Mouse (Mus musculus) heart, postnatal 0 days (tissue): Measurements from ENCODE around the gene Fhl1. TPM values are rescaled to one million over a fixed set of nuclear protein-coding genes. Genes with fewer than 3 reads are reported as not detected.
A peak's percentile ranks its signal among the peaks of the same experiment; 100 is the strongest.

Experiments used
- ATAC-seq: fragments of 200-750 bp; cut with Nextera tagmentation; 2 replicates; pipeline ENCODE4 v1.8.0; 2017; ENCODE audit warnings: low read depth, moderate number of reproducible peaks, moderate library complexity; ENCODE audit not compliant: insufficient read depth
- DNase-seq: peaks from one replicate; pipeline ENCODE4 v3.0.0-alpha.2; 2016; ENCODE audit warnings: low spot score
- H3K27ac ChIP-seq: fragments of 300-500 bp; sonication (generic); 2 replicates; pipeline ENCODE4 v1.5.1; 2014; ENCODE audit warnings: low read depth, mild to moderate bottlenecking
- H3K27me3 ChIP-seq: fragments of 300-500 bp; sonication (generic); 2 replicates; pipeline ENCODE4 v1.6.1; 2014; ENCODE audit warnings: low read length, mixed read lengths; ENCODE audit not compliant: control insufficient read depth, insufficient read depth
- H3K36me3 ChIP-seq: fragments of 300-500 bp; sonication (generic); replicated peaks from 2 replicates; pipeline ENCODE4 v1.6.1; 2014; ENCODE audit warnings: low read length, mixed read lengths; ENCODE audit not compliant: control insufficient read depth, insufficient read depth
- H3K4me1 ChIP-seq: fragments of 300-500 bp; sonication (generic); 2 replicates; pipeline ENCODE4 v1.6.1; 2014; ENCODE audit warnings: antibody characterized with exemption; ENCODE audit not compliant: control insufficient read depth, insufficient read depth
- H3K4me2 ChIP-seq: fragments of 300-500 bp; sonication (generic); 2 replicates; pipeline ENCODE4 v1.6.1; 2014; ENCODE audit warnings: low read depth, mild to moderate bottlenecking, low read length, moderate library complexity
- H3K4me3 ChIP-seq: fragments of 300-500 bp; sonication (generic); 2 replicates; pipeline ENCODE4 v1.5.1; 2014; ENCODE audit warnings: low read depth, low read length
- H3K9ac ChIP-seq: fragments of 300-500 bp; sonication (generic); replicated peaks from 2 replicates; pipeline ENCODE4 v1.6.1; 2014; ENCODE audit warnings: low read depth, low read length, mixed read lengths
- H3K9me3 ChIP-seq: fragments of 300-500 bp; sonication (generic); replicated peaks from 2 replicates; pipeline ENCODE4 v1.6.1; 2016; ENCODE audit warnings: low read length; ENCODE audit not compliant: control insufficient read depth
- CTCF ChIP-seq: IDR thresholded peaks from 2 replicates; pipeline ENCODE4 v1.5.1; 2016; ENCODE audit warnings: antibody characterized with exemption, control low read depth, low read depth
- EP300 ChIP-seq: IDR thresholded peaks from 2 replicates; pipeline ENCODE4 v1.6.1; 2016; ENCODE audit warnings: antibody characterized with exemption, low read depth
- WGBS: fragments of 180-500 bp; shearing (Covaris S2); extraction: QIAGEN DNeasy Blood & Tissue Kit; methylation state at CpG from one replicate; pipeline ENCODE4 v1.1.7; 2014; 5-methylcytosine and 5-hydroxymethylcytosine counted together
- polyA plus RNA-seq: library from polyadenylated mRNA; unstranded; fragments of >200 nt; fragmentation: Nextera tagmentation; extraction: Ambion mirVana; gene quantifications from 2 replicates; pipeline ENCODE4 v1.2.1, GENCODE M21; 2015
- total RNA-seq: library from RNA; depleted of rRNA; stranded (reverse); fragments of >200 nt; gene quantifications from 2 replicates; pipeline ENCODE4 v1.2.3, GENCODE M21; 2014; ENCODE audit warnings: low replicate concordance

Gene Fhl1
- total and polyA plus RNA-seq, 2 experiments from 2014 or later, result 189 to 297 TPM

- TF ChIP-seq CTCF (no peak), EP300 (no peak)
- H3K27ac ChIP-seq, result peak overlapping the region; percentile 49
Measured at GRCm38 (mm10) chrX:56769838-56770237, 38.3 kb downstream of the Fhl1 start.

GRCm38 (mm10) chrX:56771751-56772150 is 40.2 kb downstream of the Fhl1 start:
- no peak overlapping the region for H3K9ac ChIP-seq
- no peak for ATAC-seq
- no peak overlapping the region for H3K4me3 ChIP-seq
- DNase-seq, result no peak
- no peak overlapping the region for H3K27ac ChIP-seq
- H3K9me3 ChIP-seq, result no peaks in the 10 kb centered on the region
- 66% methylated on average over 1 of the region's 1 CpGs for WGBS
- no peak overlapping the region for H3K4me2 ChIP-seq
- TF ChIP-seq CTCF (no peak), EP300 (no peak)
- H3K4me1 ChIP-seq, result no peaks in the 10 kb centered on the region
- H3K36me3 ChIP-seq, result no peaks in the 10 kb centered on the region
- H3K27me3 ChIP-seq, result no peaks in the 10 kb centered on the region

More at GRCm38 (mm10) chrX:56769838-56770237, 38.3 kb downstream of the Fhl1 start:
- peak; percentile 69 for ATAC-seq
- Histone ChIP-seq H3K36me3 (no peaks in the 10 kb centered on the region), H3K4me1 (no peaks in the 10 kb centered on the region), H3K9ac (no peak overlapping the region), H3K9me3 (no peaks in the 10 kb centered on the region), H3K4me2 (no peak overlapping the region), H3K27me3 (no peaks in the 10 kb centered on the region), H3K4me3 (no peak overlapping the region)
- peak; percentile 39 for DNase-seq

- no peak for TF ChIP-seq EP300
- no peak for TF ChIP-seq CTCF
- H3K9ac ChIP-seq, result no peak overlapping the region
- ATAC-seq, result no peak
- DNase-seq, result no peak
- no peak overlapping the region for H3K4me2 ChIP-seq
- H3K9me3 ChIP-seq, result no peaks in the 10 kb centered on the region
- no peaks in the 10 kb centered on the region for H3K4me1 ChIP-seq
- H3K4me3 ChIP-seq, result no peak overlapping the region
- H3K27me3 ChIP-seq, result no peaks in the 10 kb centered on the region
- 48% methylated on average over 4 of the region's 4 CpGs for WGBS
- H3K36me3 ChIP-seq, result no peaks in the 10 kb centered on the region
- H3K27ac ChIP-seq, result no peak overlapping the region
Measured at GRCm38 (mm10) chrX:56773329-56773728, 41.7 kb downstream of the Fhl1 start.

- WGBS, result 55% methylated on average over 6 of the region's 6 CpGs
- peak; percentile 51 for ATAC-seq
- H3K27ac ChIP-seq, result no peak overlapping the region
- no peaks in the 10 kb centered on the region; the same call in 1 of the 2 replicates for H3K36me3 ChIP-seq
- H3K4me2 ChIP-seq, result no peak overlapping the region
- no peak overlapping the region for H3K4me3 ChIP-seq
- no peaks in the 10 kb centered on the region for H3K27me3 ChIP-seq
- no peak for TF ChIP-seq CTCF
- TF ChIP-seq EP300, result no peak
- H3K9me3 ChIP-seq, result no peaks in the 10 kb centered on the region
- peak; percentile 12 for DNase-seq
- no peaks in the 10 kb centered on the region for H3K4me1 ChIP-seq
- H3K9ac ChIP-seq, result no peak overlapping the region
Measured at GRCm38 (mm10) chrX:56786281-56787061, 54.9 kb downstream of the Fhl1 start.

- no peak for ATAC-seq
- Histone ChIP-seq H3K9ac (no peak overlapping the region), H3K27me3 (no peaks in the 10 kb centered on the region), H3K27ac (no peak overlapping the region), H3K4me2 (no peak overlapping the region), H3K36me3 (no peaks in the 10 kb centered on the region; the same call in none of the 2 replicates), H3K4me3 (no peak overlapping the region), H3K4me1 (no peaks in the 10 kb centered on the region), H3K9me3 (no peaks in the 10 kb centered on the region)
- DNase-seq, result no peak
- 77% methylated on average over 3 of the region's 3 CpGs for WGBS
- TF ChIP-seq CTCF, result no peak
- no peak for TF ChIP-seq EP300
Measured at GRCm38 (mm10) chrX:56787486-56787885, 55.9 kb downstream of the Fhl1 start.

GRCm38 (mm10) chrX:56790591-56790990 is 59.0 kb downstream of the Fhl1 start:
- no peak for ATAC-seq
- DNase-seq, result no peak
- TF ChIP-seq EP300 (no peak), CTCF (no peak)
- 71% methylated on average over 4 of the region's 4 CpGs for WGBS
- no peak overlapping the region for H3K4me2 ChIP-seq
- no peaks in the 10 kb centered on the region for H3K9me3 ChIP-seq
- H3K4me1 ChIP-seq, result no peaks in the 10 kb centered on the region
- H3K9ac ChIP-seq, result no peak overlapping the region
- H3K27ac ChIP-seq, result no peak overlapping the region
- peaks cover 8% of the 10 kb centered on the region for H3K36me3 ChIP-seq
- no peak overlapping the region for H3K4me3 ChIP-seq
- H3K27me3 ChIP-seq, result no peaks in the 10 kb centered on the region
